In the genomic region with DNA sequence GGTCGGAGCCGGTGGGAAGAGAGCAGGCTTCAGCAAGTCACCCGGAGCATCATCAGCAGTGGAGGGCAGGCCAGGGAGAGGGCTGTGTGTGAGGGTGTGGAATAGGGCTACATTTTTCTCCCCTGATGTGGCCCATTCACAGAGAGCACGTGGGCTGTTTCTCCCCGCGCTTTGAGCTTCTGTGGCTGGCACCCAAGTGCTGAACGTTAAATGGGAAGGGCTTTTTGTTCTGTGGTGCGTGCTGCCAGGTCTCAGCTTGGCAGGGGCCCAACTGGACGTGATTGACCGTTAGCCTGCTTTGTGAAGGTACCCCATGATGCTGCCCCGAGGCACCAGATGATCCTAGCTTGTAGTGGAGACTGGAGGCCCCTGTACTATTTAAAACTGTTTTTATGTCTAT, we compare ENCODE assay signal across 12 mouse cellular contexts. TPM values are rescaled to one million over a fixed set of nuclear protein-coding genes. Genes with fewer than 3 reads are reported as not detected.
DNase-seq lines count a peak whose midpoint lies in the region; ATAC-seq and TF ChIP-seq lines count a peak whose summit lies in the region.
"Had no signal": no experiment of that assay in that cellular context is flagged by ENCODE, and none has a peak within 500 bp of the region (broad histone marks: within the 10 kb centered on the region; RNA-seq: fewer than 3 reads in every experiment).

No protein-coding gene starts in this region.

- no peaks in the 10 kb centered on the region for H3K9me3 ChIP-seq in forebrain, embryonic 12.5 days
- no peaks in the 10 kb centered on the region for H3K9me3 ChIP-seq in forebrain, embryonic 10.5 days
- no peaks in the 10 kb centered on the region for H3K9me3 ChIP-seq in hindbrain, postnatal 0 days (ENCODE audit: low read length)
- H3K9me3 ChIP-seq: embryonic facial prominence, embryonic 13.5 days; lung, embryonic 15.5 days had no signal

- no peak overlapping the region for H3K9ac ChIP-seq in forebrain, embryonic 12.5 days
- no peak overlapping the region for H3K9ac ChIP-seq in hindbrain, postnatal 0 days (replicated peaks; ENCODE audit: low read length)
- H3K9ac ChIP-seq: embryonic facial prominence, embryonic 13.5 days; lung, embryonic 15.5 days had no signal

- 65% methylated on average over 11 of the region's 11 CpGs for WGBS in forebrain, embryonic 12.5 days
- 96% methylated on average over 11 of the region's 11 CpGs for WGBS in forebrain, embryonic 10.5 days
- 26% methylated on average over 11 of the region's 11 CpGs for WGBS in hindbrain, postnatal 0 days

- CTCF ChIA-PET in Patski (lab: Charles Lee): interaction anchor here (1.2 to 2.8 kb wide), 5 partner anchors 10 to 199 kb away, joined by 3 to 11 read pairs (median 4); no protein-coding TSS in a partner anchor

- TF ChIP-seq CTCF in Patski (IDR thresholded peaks at IDR 0.05): no peak
- TF ChIP-seq CTCF in hindbrain, postnatal 0 days (IDR thresholded peaks at IDR 0.05; ENCODE audit: low read depth): no peak

- in situ Hi-C loops in Patski (cut with MboI; ENCODE audit: low pct_unique_long_range_greater_than_20kb): no loop called here

- H3K4me2 ChIP-seq in forebrain, embryonic 12.5 days: no peak overlapping the region
- H3K4me2 ChIP-seq in hindbrain, postnatal 0 days (ENCODE audit: low read depth, low read length): no peak overlapping the region
- H3K4me2 ChIP-seq: embryonic facial prominence, embryonic 13.5 days; lung, embryonic 15.5 days had no signal

- peaks cover 36% of the 10 kb centered on the region for H3K4me1 ChIP-seq in forebrain, embryonic 12.5 days
- peaks cover 35% of the 10 kb centered on the region for H3K4me1 ChIP-seq in forebrain, embryonic 10.5 days
- H3K4me1 ChIP-seq in hindbrain, postnatal 0 days (ENCODE audit: insufficient read depth, low read length): peaks cover 6% of the 10 kb centered on the region

- intact Hi-C loops in left cerebral cortex, postnatal 4 days (cut with DNase I): no loop called here
- intact Hi-C loops in left cerebral cortex, postnatal 36 days (cut with DNase I): loop anchor here (5.0 kb wide), 1 partner anchor 45 kb away; no protein-coding TSS in a partner anchor

- POLR2A ChIA-PET in Patski (lab: Charles Lee): interaction anchor here (0.8 to 1.0 kb wide), 2 partner anchors 19 to 27 kb away, joined by 3 read pairs; no protein-coding TSS in a partner anchor

- DNase-seq in forebrain, embryonic 10.5 days (ENCODE audit: extremely low spot score, low spot score): no peak
- DNase-seq in left cerebral cortex, postnatal 4 days: peak; percentile 86
- no peak for DNase-seq in left cerebral cortex, postnatal 36 days (ENCODE audit: low spot score in 2 of 2)
- DNase-seq in Patski (ENCODE audit: low read depth, low spot score) (peak; percentile 88), liver (no peak)
- peak; percentile 82 for DNase-seq in hindbrain, postnatal 0 days (ENCODE audit: low spot score)
- DNase-seq in lung, adult 18-20 months: no peak
- DNase-seq: thymus, adult 2 months had no signal

- H3K4me3 ChIP-seq in forebrain, embryonic 12.5 days (replicated peaks): no peak overlapping the region
- H3K4me3 ChIP-seq in forebrain, embryonic 10.5 days: no peak overlapping the region
- H3K4me3 ChIP-seq in hindbrain, postnatal 0 days (ENCODE audit: low read length): no peak overlapping the region
- H3K4me3 ChIP-seq: embryonic facial prominence, embryonic 13.5 days; lung, embryonic 15.5 days had no signal

- 0 out of 2 replicates have a peak overlapping the region, but pooled peaks have one; percentile 27 for H3K27ac ChIP-seq in forebrain, embryonic 12.5 days
- no peak overlapping the region for H3K27ac ChIP-seq in forebrain, embryonic 10.5 days
- H3K27ac ChIP-seq in hindbrain, postnatal 0 days: no peak overlapping the region
- H3K27ac ChIP-seq: embryonic facial prominence, embryonic 13.5 days; lung, embryonic 15.5 days had no signal

- H3K36me3 ChIP-seq in forebrain, embryonic 12.5 days (replicated peaks): peaks cover 67% of the 10 kb centered on the region
- peaks cover 86% of the 10 kb centered on the region for H3K36me3 ChIP-seq in forebrain, embryonic 10.5 days (replicated peaks)
- peaks cover 35% of the 10 kb centered on the region; the same call in 1 of the 2 replicates for H3K36me3 ChIP-seq in hindbrain, postnatal 0 days (ENCODE audit: insufficient read depth, low read length)

- no peaks in the 10 kb centered on the region for H3K27me3 ChIP-seq in forebrain, embryonic 12.5 days
- no peaks in the 10 kb centered on the region for H3K27me3 ChIP-seq in forebrain, embryonic 10.5 days (ENCODE audit: poor library complexity, severe bottlenecking)
- no peaks in the 10 kb centered on the region for H3K27me3 ChIP-seq in Patski
- no peaks in the 10 kb centered on the region for H3K27me3 ChIP-seq in hindbrain, postnatal 0 days (ENCODE audit: insufficient read depth, low read length)
- H3K27me3 ChIP-seq: CH12.LX; embryonic facial prominence, embryonic 13.5 days; lung, embryonic 15.5 days had no signal

- ATAC-seq in forebrain, embryonic 12.5 days (ENCODE audit: low FRiP score): peak; percentile 31; the same call in 1 of the 2 replicates
- peak; percentile 55 for ATAC-seq in Patski
- ATAC-seq in hindbrain, postnatal 0 days: peak; percentile 43

RNA-seq across cellular contexts. Expression of gene Slc6a6, which starts 48.3 kb away (rescaled TPM):
- polyA plus RNA-seq in forebrain, embryonic 12.5 days (2016; fragmentation: Nextera tagmentation; extraction: Ambion mirVana): 67.6 and 79.0 TPM in 2 replicates
- polyA plus RNA-seq in forebrain, embryonic 10.5 days (2016; fragmentation: Nextera tagmentation; extraction: Ambion mirVana): 42.4 and 47.0 TPM in 2 replicates
- 100 to 1,000 TPM; 214 to 227 TPM for total RNA-seq in left cerebral cortex, postnatal 4 days (2021)
- 100 to 1,000 TPM; 120 to 170 TPM for total RNA-seq in left cerebral cortex, postnatal 36 days (2021)
- polyA plus RNA-seq in Patski (2021): 497 TPM
- 78.2 and 85.6 TPM in 2 replicates for total RNA-seq in hindbrain, postnatal 0 days (2014; rRNA removed)
- polyA plus RNA-seq in hindbrain, postnatal 0 days (2015; fragmentation: Nextera tagmentation; extraction: Ambion mirVana): 116 and 119 TPM in 2 replicates

Comparison
In these comparisons a context has a peak if more than half of its experiments do, and no peak if none do; other contexts are left out.
1. DNase-seq: peak in left cerebral cortex, postnatal 4 days (single experiment), Patski (single experiment) and hindbrain, postnatal 0 days (single experiment); none in forebrain, embryonic 10.5 days (single experiment), left cerebral cortex, postnatal 36 days (0 of 2), lung, adult 18-20 months (0 of 2) and liver (single experiment).
2. Peak in every context shown above with its lines, with median percentiles within 50 percentile points of each other: ATAC-seq.